Mouse (Mus musculus) CH12.LX (cell line): ENCODE data around the gene Kcnip4. TPM values are rescaled to one million over a fixed set of nuclear protein-coding genes. Genes with fewer than 3 reads are reported as not detected.

Experiments
- DNase-seq: peaks from one replicate; pipeline ENCODE4 v3.0.0-alpha.2; 2013; ENCODE audit errors: extremely low read depth
- H3K27ac ChIP-seq: 2 replicates; pipeline ENCODE4 v1.5.1; 2012; ENCODE audit warnings: low read depth, mild to moderate bottlenecking, control low read depth, moderate library complexity; ENCODE audit not compliant: insufficient read depth
- H3K27me3 ChIP-seq: replicated peaks from 2 replicates; pipeline ENCODE3; 2012; ENCODE audit warnings: inconsistent platforms
- H3K36me3 ChIP-seq, 2 experiments: replicated peaks in 1 of 2; 2 replicates each; pipeline versions ENCODE3 to v1.6.1; 2012; ENCODE audit warnings: inconsistent platforms in 1 of 2, low read length in 1 of 2, mild to moderate bottlenecking in 1 of 2, mixed read lengths in 1 of 2, moderate library complexity in 1 of 2; ENCODE audit not compliant: control insufficient read depth in 1 of 2, insufficient read depth in 1 of 2
- H3K4me1 ChIP-seq, 2 experiments: 2 replicates each; pipeline ENCODE4 v1.6.1; 2012; ENCODE audit warnings: inconsistent platforms in 1 of 2, moderate library complexity in 1 of 2; ENCODE audit not compliant: insufficient read depth in 2 of 2, control insufficient read depth in 1 of 2
- H3K4me2 ChIP-seq: 2 replicates; pipeline ENCODE4 v1.6.1; 2012; ENCODE audit warnings: low read depth, mild to moderate bottlenecking, control low read depth; ENCODE audit not compliant: poor library complexity, insufficient read depth, severe bottlenecking
- H3K4me3 ChIP-seq, 3 experiments: fragments of 150-350 bp in 1 of 3; sonication (generic) in 1 of 3; replicated peaks in 1 of 3; 2 replicates each; pipeline versions ENCODE3 to v1.5.1; 2011 to 2012; ENCODE audit warnings: low read depth in 2 of 3, low read length in 2 of 3, mild to moderate bottlenecking in 2 of 3, moderate library complexity in 2 of 3, control low read depth in 1 of 3, improper control_type of control experiment in 1 of 3, inconsistent platforms in 1 of 3, mixed read lengths in 1 of 3; ENCODE audit not compliant: poor library complexity in 1 of 3
- H3K79me2 ChIP-seq: replicated peaks from 2 replicates; pipeline ENCODE4 v1.6.1; 2012; ENCODE audit warnings: mild to moderate bottlenecking, moderate library complexity; ENCODE audit not compliant: control insufficient read depth, poor library complexity, insufficient read depth, severe bottlenecking; ENCODE audit errors: extremely low read depth
- H3K9ac ChIP-seq: 2 replicates; pipeline ENCODE4 v1.6.1; 2012; ENCODE audit warnings: low read depth, mild to moderate bottlenecking, control low read depth, moderate library complexity; ENCODE audit not compliant: insufficient read depth
- H3K9me3 ChIP-seq: replicated peaks from 2 replicates; pipeline ENCODE3; 2012; ENCODE audit warnings: low read length, inconsistent platforms, mixed read lengths
- BHLHE40 ChIP-seq: IDR thresholded peaks from 2 replicates; pipeline ENCODE4 v1.6.1; 2011; ENCODE audit warnings: mild to moderate bottlenecking, low read depth, low read length, improper control_type of control experiment
- CHD1 ChIP-seq: IDR thresholded peaks from 2 replicates; pipeline ENCODE4 v1.6.1; 2012; ENCODE audit warnings: low read depth, low read length, improper control_type of control experiment, inconsistent platforms
- ELF1 ChIP-seq: IDR thresholded peaks from 2 replicates; pipeline ENCODE4 v1.6.1; 2014; ENCODE audit warnings: low read depth, mild to moderate bottlenecking, inconsistent platforms, low read length, improper control_type of control experiment
- EP300 ChIP-seq: IDR thresholded peaks from 2 replicates; pipeline ENCODE4 v1.6.1; 2011; ENCODE audit warnings: low read length, improper control_type of control experiment
- GABPA ChIP-seq: IDR thresholded peaks from 2 replicates; pipeline ENCODE4 v1.6.1; 2012; ENCODE audit warnings: low read depth, low read length, improper control_type of control experiment, inconsistent platforms; ENCODE audit not compliant: insufficient replicate concordance
- HCFC1 ChIP-seq: IDR thresholded peaks from 2 replicates; pipeline ENCODE4 v1.6.1; 2012; ENCODE audit warnings: low read depth, mild to moderate bottlenecking, inconsistent platforms, low read length, improper control_type of control experiment
- IRF4 ChIP-seq: IDR thresholded peaks from 2 replicates; pipeline ENCODE4 v1.6.1; 2014; ENCODE audit warnings: low read depth, mild to moderate bottlenecking, inconsistent platforms, low read length, improper control_type of control experiment
- JUND ChIP-seq: conservative IDR thresholded peaks from 2 replicates; pipeline ENCODE4 v1.6.1; 2011; ENCODE audit warnings: low read depth, low read length, improper control_type of control experiment
- MAFK ChIP-seq: IDR thresholded peaks from 2 replicates; pipeline ENCODE4 v1.6.1; 2011; ENCODE audit warnings: low read length, improper control_type of control experiment; ENCODE audit not compliant: insufficient replicate concordance
- MEF2A ChIP-seq: IDR thresholded peaks from 2 replicates; pipeline ENCODE4 v1.6.1; 2014; ENCODE audit warnings: low read depth, mild to moderate bottlenecking, inconsistent platforms, low read length, improper control_type of control experiment, borderline replicate concordance
- MYC ChIP-seq: IDR thresholded peaks from 2 replicates; pipeline ENCODE4 v1.6.1; 2011; ENCODE audit warnings: low read depth, mild to moderate bottlenecking, improper control_type of control experiment, low read length
- NELFE ChIP-seq: IDR thresholded peaks from 2 replicates; pipeline ENCODE4 v1.6.1; 2011; ENCODE audit warnings: low read depth, low read length, improper control_type of control experiment
- NRF1 ChIP-seq: IDR thresholded peaks from 2 replicates; pipeline ENCODE4 v1.6.1; 2014; ENCODE audit warnings: low read depth, mild to moderate bottlenecking, inconsistent platforms, low read length, improper control_type of control experiment, moderate library complexity
- PAX5 ChIP-seq: IDR thresholded peaks from 2 replicates; pipeline ENCODE4 v1.6.1; 2012; ENCODE audit warnings: low read length, inconsistent platforms, mixed read lengths
- POLR2A ChIP-seq: IDR thresholded peaks from 2 replicates; pipeline ENCODE4 v1.6.1; 2011; ENCODE audit warnings: low read depth, mild to moderate bottlenecking, improper control_type of control experiment, low read length
- POLR2AphosphoS2 ChIP-seq: IDR thresholded peaks from 2 replicates; pipeline ENCODE4 v1.6.1; 2011; ENCODE audit warnings: low read depth, low read length, improper control_type of control experiment
- RAD21 ChIP-seq: IDR thresholded peaks from 2 replicates; pipeline ENCODE4 v1.6.1; 2011; ENCODE audit warnings: low read depth, mild to moderate bottlenecking, low read length, improper control_type of control experiment, moderate library complexity
- SMC3 ChIP-seq: IDR thresholded peaks from 2 replicates; pipeline ENCODE4 v1.6.1; 2011; ENCODE audit warnings: low read depth, low read length, improper control_type of control experiment
- TCF12 ChIP-seq: IDR thresholded peaks from 2 replicates; pipeline ENCODE4 v1.6.1; 2014; ENCODE audit warnings: low read depth, mild to moderate bottlenecking, inconsistent platforms, low read length, improper control_type of control experiment
- USF1 ChIP-seq: IDR thresholded peaks from 2 replicates; pipeline ENCODE4 v1.6.1; 2014; ENCODE audit warnings: low read depth, mild to moderate bottlenecking, inconsistent platforms, low read length, improper control_type of control experiment
- USF2 ChIP-seq: conservative IDR thresholded peaks from 2 replicates; pipeline ENCODE4 v1.6.1; 2011; ENCODE audit warnings: low read depth, low read length, improper control_type of control experiment
- ZC3H11A ChIP-seq: IDR thresholded peaks from 2 replicates; pipeline ENCODE4 v1.6.1; 2012; ENCODE audit warnings: low read depth, mild to moderate bottlenecking, inconsistent platforms, low read length, improper control_type of control experiment
- ZKSCAN1 ChIP-seq: IDR thresholded peaks from 2 replicates; pipeline ENCODE4 v1.6.1; 2012; ENCODE audit warnings: low read depth, inconsistent platforms, low read length, improper control_type of control experiment, borderline replicate concordance
- ZMIZ1 ChIP-seq: IDR thresholded peaks from 2 replicates; pipeline ENCODE4 v1.6.1; 2012; ENCODE audit warnings: low read depth, mild to moderate bottlenecking, inconsistent platforms, low read length, improper control_type of control experiment
- dilution Hi-C: fragments of 300-500 bp; cut with MboI; formaldehyde crosslinking; loops from 2 replicates; pipeline ENCODE4 v1.14.3; 2020; ENCODE audit warnings: low sequenced_read_pairs; ENCODE audit not compliant: extremely low pct_unique_long_range_greater_than_20kb, extremely low pct_ligation_motif_present
- in situ Hi-C: fragments of 300-500 bp; cut with MboI; formaldehyde crosslinking; loops from 3 replicates; pipeline ENCODE4 v1.14.3; 2019; ENCODE audit warnings: low sequenced_read_pairs, low pct_ligation_motif_present, low pct_unique_long_range_greater_than_20kb, mixed read lengths
- polyA plus RNA-seq: library from polyadenylated mRNA; unstranded; fragments of >175 nt; gene quantifications from 2 replicates; pipeline ENCODE4 v1.2.1, GENCODE M21; 2012; ENCODE audit warnings: low read depth; ENCODE audit not compliant: insufficient read length
- total RNA-seq, 2 experiments: library from RNA; depleted of rRNA; stranded (reverse); fragments of 300-350 nt in 1 of 2; fragments of >200 nt in 1 of 2; gene quantifications; 2 replicates each; pipeline ENCODE4 v1.2.3; 2012 to 2014

The Kcnip4 gene
- total and polyA plus RNA-seq, 3 experiments: 0.80 TPM; not detected in 2

DNA sequence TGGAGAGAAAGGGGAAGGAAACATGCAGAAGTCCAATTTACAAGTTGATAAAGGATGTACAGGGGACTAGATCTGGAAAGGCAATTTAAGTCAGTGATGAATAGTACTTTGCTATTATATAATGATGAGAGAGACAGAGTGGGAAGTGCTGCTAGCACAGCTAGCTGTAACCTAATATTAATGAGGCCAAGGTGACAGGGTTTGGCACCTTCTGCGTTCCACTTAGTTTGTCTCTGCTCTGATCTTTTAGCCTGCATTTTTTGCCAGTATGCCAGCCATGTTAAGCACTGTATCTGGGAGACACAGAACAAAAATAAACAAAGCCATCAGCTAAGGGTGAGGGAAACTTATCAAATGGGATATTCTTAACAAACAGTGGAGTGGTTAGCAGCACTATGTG is 745.3 kb downstream of the Kcnip4 start:
- H3K27ac ChIP-seq: no peak overlapping the region
- TF ChIP-seq EP300 (no peak), SMC3 (no peak), MYC (no peak), POLR2AphosphoS2 (no peak), ZKSCAN1 (no peak), USF1 (no peak), ELF1 (no peak), PAX5 (no peak), IRF4 (no peak), NRF1 (no peak), MEF2A (no peak), TCF12 (no peak), CHD1 (no peak), MAFK (no peak), POLR2A (no peak), ZC3H11A (no peak), ZMIZ1 (no peak), BHLHE40 (no peak), JUND (no peak)
- no peaks in the 10 kb centered on the region for H3K79me2 ChIP-seq
- H3K4me3 ChIP-seq: no peak overlapping the region
- H3K4me2 ChIP-seq: no peak overlapping the region
- no peak for DNase-seq
- no peaks in the 10 kb centered on the region for H3K27me3 ChIP-seq
- no peak overlapping the region for H3K9ac ChIP-seq
- in situ Hi-C loops (no loop called here), dilution Hi-C loops (no loop called here)
- no peaks in the 10 kb centered on the region for H3K36me3 ChIP-seq
- H3K9me3 ChIP-seq: peaks cover 2% of the 10 kb centered on the region
- no peaks in the 10 kb centered on the region for H3K4me1 ChIP-seq

DNA sequence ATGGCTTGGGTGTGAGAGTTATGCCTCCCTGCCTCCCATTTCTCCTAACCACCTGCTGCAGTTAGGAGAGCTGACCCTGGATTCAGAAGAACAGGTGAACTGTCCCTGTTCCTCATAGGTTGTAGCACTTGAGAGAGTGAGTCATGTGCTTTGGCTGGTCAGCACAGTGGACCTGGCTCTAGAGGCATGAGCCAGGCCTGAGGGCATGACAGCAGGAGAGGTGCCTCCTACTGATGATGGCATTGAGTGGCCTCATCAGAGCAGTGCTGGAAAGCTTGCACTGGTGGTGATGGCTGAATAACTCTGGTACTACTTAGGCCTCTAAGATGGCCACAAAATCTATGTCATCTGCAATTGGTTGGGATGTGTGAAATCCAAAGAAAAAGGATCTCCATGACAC is 776.1 kb downstream of the Kcnip4 start:
- no peaks in the 10 kb centered on the region for H3K79me2 ChIP-seq
- no peak for DNase-seq
- H3K9ac ChIP-seq: no peak overlapping the region
- H3K9me3 ChIP-seq: peaks cover 13% of the 10 kb centered on the region
- no peaks in the 10 kb centered on the region for H3K27me3 ChIP-seq
- no peak overlapping the region for H3K4me3 ChIP-seq
- no peak overlapping the region for H3K4me2 ChIP-seq
- no peak for TF ChIP-seq NELFE
- no peak for TF ChIP-seq SMC3
- no peak for TF ChIP-seq PAX5
- TF ChIP-seq MEF2A: no peak
- no peak for TF ChIP-seq GABPA
- TF ChIP-seq BHLHE40: no peak
- no peak for TF ChIP-seq ZC3H11A
- TF ChIP-seq RAD21: no peak
- no peak for TF ChIP-seq JUND
- no peak for TF ChIP-seq ZKSCAN1
- TF ChIP-seq HCFC1: no peak
- TF ChIP-seq USF2: no peak
- TF ChIP-seq, all 38 proteins: peak for 0
- H3K36me3 ChIP-seq: no peaks in the 10 kb centered on the region
- no peaks in the 10 kb centered on the region for H3K4me1 ChIP-seq
- H3K27ac ChIP-seq: no peak overlapping the region
- in situ Hi-C loops (loop anchor here (25.0 kb wide), 1 partner anchor 311 kb away; no protein-coding TSS in a partner anchor), dilution Hi-C loops (no loop called here)
